Mouse (Mus musculus) hindbrain, embryonic 10.5 days (tissue): Measurements from ENCODE around the gene Lsm14b. TPM values are rescaled to one million over a fixed set of nuclear protein-coding genes. Genes with fewer than 3 reads are reported as not detected.

Experiments
- DNase-seq: peaks from one replicate; pipeline ENCODE4 v3.0.0-alpha.2; 2017; ENCODE audit warnings: low spot score
- H3K27ac ChIP-seq: fragments of 300-500 bp; sonication (generic); 2 replicates; pipeline ENCODE4 v1.5.1; 2016; ENCODE audit warnings: mild to moderate bottlenecking, moderate library complexity
- H3K27me3 ChIP-seq: fragments of 300-500 bp; sonication (generic); 2 replicates; pipeline ENCODE4 v1.6.1; 2016; ENCODE audit warnings: mild to moderate bottlenecking; ENCODE audit not compliant: poor library complexity, insufficient read depth, severe bottlenecking
- H3K36me3 ChIP-seq: fragments of 300-500 bp; sonication (generic); 2 replicates; pipeline ENCODE4 v1.6.1; 2016; ENCODE audit warnings: mild to moderate bottlenecking, moderate library complexity
- H3K4me1 ChIP-seq: fragments of 300-500 bp; sonication (generic); replicated peaks from 2 replicates; pipeline ENCODE4 v1.6.1; 2016; ENCODE audit warnings: mild to moderate bottlenecking
- H3K4me3 ChIP-seq: fragments of 300-500 bp; sonication (generic); 2 replicates; pipeline ENCODE4 v1.5.1; 2016; ENCODE audit warnings: mild to moderate bottlenecking, moderate library complexity
- H3K9me3 ChIP-seq: fragments of 300-500 bp; sonication (generic); 2 replicates; pipeline ENCODE4 v1.6.1; 2016; ENCODE audit warnings: mild to moderate bottlenecking, moderate library complexity
- WGBS: fragments of 180-500 bp; shearing (Covaris S2); methylation state at CpG from one replicate; pipeline ENCODE4 v1.1.7; 2016; 5-methylcytosine and 5-hydroxymethylcytosine counted together
- polyA plus RNA-seq: library from polyadenylated mRNA; unstranded; fragments of >200 nt; fragmentation: Nextera tagmentation; extraction: Ambion mirVana; gene quantifications from 2 replicates; pipeline ENCODE4 v1.2.1, GENCODE M21; 2016

Gene Lsm14b
- polyA plus RNA-seq, 1 experiment from 2014 or later: 12.9 TPM

DNA sequence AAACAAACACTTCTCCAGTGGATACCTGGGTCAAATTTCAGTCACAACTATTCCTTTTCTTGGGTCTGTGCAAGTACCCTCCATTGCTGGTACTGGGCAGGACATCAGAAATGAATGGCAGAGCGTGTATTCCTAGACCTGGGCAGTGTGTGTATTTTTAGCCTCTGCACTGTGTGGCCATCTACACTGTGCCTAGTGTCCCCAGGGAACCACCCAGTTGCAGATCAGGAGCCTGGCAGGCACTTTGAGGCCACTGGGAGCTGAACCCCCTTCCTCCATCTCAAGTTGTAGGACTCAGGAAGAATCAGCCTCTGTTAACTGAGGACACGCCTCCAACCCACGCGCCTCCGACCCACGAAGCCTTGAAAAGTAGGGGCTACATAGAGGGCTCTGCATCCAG lies 2.0 kb upstream of the Lsm14b start:
- H3K36me3 ChIP-seq: peaks cover 13% of the 10 kb centered on the region
- no peak overlapping the region for H3K27ac ChIP-seq
- H3K9me3 ChIP-seq: no peaks in the 10 kb centered on the region
- WGBS: 57% methylated on average over 6 of the region's 6 CpGs
- H3K4me1 ChIP-seq: peaks cover 32% of the 10 kb centered on the region
- H3K27me3 ChIP-seq: peaks cover 33% of the 10 kb centered on the region
- DNase-seq: no peak
- H3K4me3 ChIP-seq: no peak overlapping the region

GRCm38 (mm10) chr2:180025135-180025860 lies 511 bp downstream of the Lsm14b start:
- under 1% methylated on average over 84 of the region's 84 CpGs for WGBS
- peaks cover 38% of the 10 kb centered on the region for H3K36me3 ChIP-seq
- peak; percentile 52 for DNase-seq

DNA sequence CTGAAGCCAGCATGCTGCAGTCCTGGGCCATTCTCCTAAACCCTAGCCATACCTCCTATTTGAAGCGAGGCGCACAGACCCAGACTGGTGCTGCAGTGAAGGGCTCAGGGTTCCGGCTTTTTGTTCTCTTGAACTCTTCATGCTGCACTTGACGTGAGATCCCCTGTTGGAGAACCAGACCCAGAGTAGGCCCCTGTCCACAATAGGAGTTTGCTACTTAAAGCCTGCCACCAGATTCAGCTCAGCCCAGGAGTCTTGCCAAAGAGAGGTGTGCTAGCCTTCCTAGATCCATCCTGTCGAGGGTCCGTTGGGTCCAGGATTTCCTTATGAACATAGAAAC lies 1.0 kb downstream of the Lsm14b start:
- peaks cover 44% of the 10 kb centered on the region for H3K36me3 ChIP-seq
- H3K27me3 ChIP-seq: peaks cover 26% of the 10 kb centered on the region
- no peaks in the 10 kb centered on the region for H3K9me3 ChIP-seq
- H3K4me1 ChIP-seq: peaks cover 45% of the 10 kb centered on the region
- 12% methylated on average over 6 of the region's 6 CpGs for WGBS
- no peak for DNase-seq
- peak overlapping the region; percentile 98 for H3K27ac ChIP-seq
- H3K4me3 ChIP-seq: peak overlapping the region; percentile 99

More at GRCm38 (mm10) chr2:180025135-180025860, 511 bp downstream of the Lsm14b start:
- Histone ChIP-seq H3K4me1 (peaks cover 45% of the 10 kb centered on the region), H3K27ac (peak overlapping the region; percentile 98), H3K4me3 (peak overlapping the region; percentile 99), H3K27me3 (peaks cover 28% of the 10 kb centered on the region), H3K9me3 (no peaks in the 10 kb centered on the region)

DNA sequence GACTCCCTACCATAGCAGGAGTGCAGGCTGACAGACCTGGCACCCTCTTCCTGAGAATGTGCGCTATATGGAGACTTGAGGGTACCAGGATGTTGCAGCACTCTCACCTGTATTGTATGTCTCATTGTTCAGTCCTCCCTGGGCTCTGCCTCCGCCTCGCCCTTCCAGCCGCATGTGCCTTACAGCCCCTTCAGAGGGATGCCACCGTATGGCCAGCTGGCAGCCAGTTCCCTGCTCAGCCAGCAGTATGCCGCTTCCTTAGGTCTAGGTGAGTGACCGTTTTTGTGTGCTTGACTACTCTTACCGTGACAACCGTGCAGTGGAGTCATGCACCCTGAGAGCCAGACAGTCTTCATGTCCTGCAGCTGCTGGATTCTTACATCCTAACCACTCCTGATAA lies 3.0 kb downstream of the Lsm14b start:
- DNase-seq: no peak
- Histone ChIP-seq H3K4me1 (peaks cover 45% of the 10 kb centered on the region), H3K9me3 (no peaks in the 10 kb centered on the region), H3K36me3 (peaks cover 63% of the 10 kb centered on the region), H3K27me3 (peaks cover 11% of the 10 kb centered on the region), H3K4me3 (peak overlapping the region; percentile 99), H3K27ac (no peak overlapping the region)
- WGBS: 88% methylated on average over 9 of the region's 9 CpGs

- no peak for DNase-seq
- no peaks in the 10 kb centered on the region for H3K27me3 ChIP-seq
- no peaks in the 10 kb centered on the region for H3K9me3 ChIP-seq
- H3K4me1 ChIP-seq: peaks cover 28% of the 10 kb centered on the region
- H3K27ac ChIP-seq: no peak overlapping the region
- WGBS: 90% methylated on average over 6 of the region's 6 CpGs
- H3K4me3 ChIP-seq: no peak overlapping the region
- peaks cover 98% of the 10 kb centered on the region for H3K36me3 ChIP-seq
These were observed 6.5 kb downstream of the Lsm14b start for GRCm38 (mm10) chr2:180031270-180031669.

GRCm38 (mm10) chr2:180032925-180033324 lies 8.1 kb downstream of the Lsm14b start:
- H3K4me1 ChIP-seq: peaks cover 12% of the 10 kb centered on the region
- H3K4me3 ChIP-seq: no peak overlapping the region
- no peak overlapping the region for H3K27ac ChIP-seq
- H3K9me3 ChIP-seq: no peaks in the 10 kb centered on the region
- WGBS: 96% methylated on average over 3 of the region's 3 CpGs
- no peak for DNase-seq
- H3K27me3 ChIP-seq: no peaks in the 10 kb centered on the region
- peaks cover 100% of the 10 kb centered on the region for H3K36me3 ChIP-seq

DNA sequence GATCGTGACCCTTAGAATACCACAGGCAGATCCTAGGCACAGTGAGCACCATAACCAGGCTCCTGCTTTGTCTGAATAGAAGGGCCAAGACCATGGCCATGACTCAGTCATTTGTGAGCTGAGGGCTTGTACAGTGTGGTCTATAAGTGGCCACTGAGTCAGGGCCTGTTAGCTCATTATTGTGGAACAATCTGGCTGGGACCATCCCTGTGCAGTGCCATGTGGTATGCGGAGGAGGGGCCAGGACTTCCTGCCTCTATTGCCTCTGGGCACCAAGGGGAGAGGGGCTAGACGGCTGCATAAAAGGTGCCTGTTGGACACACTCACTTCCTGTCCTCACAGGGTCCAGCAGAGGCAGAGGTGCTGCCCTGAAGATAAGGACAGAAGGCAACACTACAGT lies 9.2 kb downstream of the Lsm14b start:
- no peak for DNase-seq
- Histone ChIP-seq H3K27me3 (no peaks in the 10 kb centered on the region), H3K36me3 (peaks cover 100% of the 10 kb centered on the region), H3K4me3 (no peak overlapping the region), H3K9me3 (no peaks in the 10 kb centered on the region), H3K4me1 (peaks cover 1% of the 10 kb centered on the region), H3K27ac (no peak overlapping the region)
- WGBS: 72% methylated on average over 3 of the region's 3 CpGs

DNA sequence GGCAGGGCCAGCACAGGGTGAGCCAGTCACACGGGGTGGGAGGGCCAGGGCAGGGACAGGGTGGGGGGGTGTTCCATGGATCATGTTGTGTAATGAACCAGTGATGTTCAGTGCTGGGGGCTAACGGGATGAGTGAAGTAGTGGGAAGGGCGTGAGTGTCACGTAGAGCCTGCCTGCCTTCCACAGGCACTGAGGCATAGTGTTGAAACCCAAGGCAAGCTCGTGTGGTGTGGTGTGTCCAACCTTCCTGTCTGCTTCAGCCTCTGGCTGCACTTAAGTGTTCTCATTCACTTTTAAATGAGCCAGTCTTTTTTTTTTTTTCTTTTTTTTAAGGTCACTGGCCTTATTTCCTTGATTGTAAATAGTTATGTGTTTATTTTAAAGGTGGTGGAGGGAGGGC lies 10.0 kb downstream of the Lsm14b start:
- DNase-seq: no peak

DNA sequence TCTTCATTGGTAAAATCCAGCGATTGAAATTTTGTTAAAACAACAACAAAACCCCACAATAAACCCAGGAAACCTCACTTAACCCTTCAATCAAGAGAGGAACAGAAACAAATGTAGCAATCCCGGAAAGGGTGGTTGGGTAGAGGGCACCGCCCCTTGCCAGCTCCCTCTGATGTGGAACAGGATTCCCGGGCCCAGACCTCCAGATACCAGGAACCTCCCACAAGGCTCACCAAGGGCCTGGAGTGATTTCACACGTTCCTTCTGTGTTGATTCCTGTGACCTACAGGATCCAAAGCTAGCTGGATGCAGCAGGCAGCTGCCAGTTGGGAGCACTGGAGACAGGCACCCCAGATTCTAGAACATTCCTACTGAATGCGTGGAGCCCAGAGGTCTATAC lies 15.6 kb downstream of the Lsm14b start:
- no peak for DNase-seq
- Histone ChIP-seq H3K4me1 (peaks cover 49% of the 10 kb centered on the region), H3K27me3 (no peaks in the 10 kb centered on the region), H3K9me3 (no peaks in the 10 kb centered on the region), H3K27ac (no peak overlapping the region), H3K36me3 (peaks cover 49% of the 10 kb centered on the region), H3K4me3 (peak overlapping the region; percentile 99)
- WGBS: 63% methylated on average over 6 of the region's 6 CpGs

More for the DNA sequence above, 10.0 kb downstream of the Lsm14b start:
- WGBS: 81% methylated on average over 5 of the region's 5 CpGs
- Histone ChIP-seq H3K4me1 (peaks cover 3% of the 10 kb centered on the region; the same call in 1 of the 2 replicates), H3K36me3 (peaks cover 100% of the 10 kb centered on the region), H3K27ac (no peak overlapping the region), H3K9me3 (no peaks in the 10 kb centered on the region), H3K27me3 (no peaks in the 10 kb centered on the region), H3K4me3 (no peak overlapping the region)

GRCm38 (mm10) chr2:180041577-180042255 lies 16.9 kb downstream of the Lsm14b start:
- Histone ChIP-seq H3K27me3 (no peaks in the 10 kb centered on the region), H3K36me3 (peaks cover 43% of the 10 kb centered on the region), H3K27ac (peak overlapping the region; percentile 97), H3K9me3 (no peaks in the 10 kb centered on the region), H3K4me1 (peaks cover 49% of the 10 kb centered on the region), H3K4me3 (peak overlapping the region; percentile 99)
- DNase-seq: no peak
- WGBS: under 1% methylated on average over 66 of the region's 66 CpGs

- no peaks in the 10 kb centered on the region for H3K9me3 ChIP-seq
These were observed 17.6 kb downstream of the Lsm14b start, which contains the start of the genes Psma7 and Ss18l1 for GRCm38 (mm10) chr2:180042256-180042857. Gene Psma7, minus strand, starts transcription at chr2:180042433. Gene Ss18l1, plus strand, starts transcription at chr2:180042509.

DNA sequence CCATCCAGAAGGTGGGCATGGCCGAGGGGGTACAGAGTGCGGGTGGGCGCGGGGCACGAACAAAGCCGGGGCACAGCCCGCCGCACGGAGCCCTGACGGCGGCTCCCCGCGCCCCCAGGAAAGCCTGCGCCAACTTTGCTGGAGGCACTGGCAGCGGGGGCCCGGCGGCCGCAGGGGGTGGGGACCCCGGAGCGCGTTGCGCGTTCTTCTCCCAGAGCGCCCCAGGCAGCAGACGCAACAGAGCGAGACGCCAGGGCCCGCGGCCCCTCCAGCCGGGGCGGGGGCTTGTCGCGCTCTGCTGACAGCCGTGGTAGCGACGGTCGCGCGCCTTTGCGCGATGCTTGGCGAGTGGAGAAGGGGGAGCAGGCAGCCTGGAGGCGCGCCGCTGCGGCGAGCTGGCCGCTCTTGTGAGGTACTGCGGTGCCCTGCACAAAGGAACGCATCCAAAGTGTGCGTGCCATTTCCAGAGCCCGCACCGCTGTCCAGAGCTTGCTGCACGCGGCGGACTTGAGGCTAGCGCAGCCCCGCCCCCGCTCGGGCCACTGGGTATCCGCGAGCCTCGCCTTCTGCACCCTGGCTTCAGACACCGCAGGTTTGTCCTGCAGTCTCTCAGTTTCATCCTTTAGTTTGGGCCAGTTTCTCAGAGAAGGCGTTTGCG lies 18.2 kb downstream of the Lsm14b start:
- Histone ChIP-seq H3K36me3 (peaks cover 43% of the 10 kb centered on the region), H3K4me3 (peak overlapping the region; percentile 99), H3K9me3 (no peaks in the 10 kb centered on the region), H3K27me3 (no peaks in the 10 kb centered on the region), H3K4me1 (peaks cover 49% of the 10 kb centered on the region), H3K27ac (peak overlapping the region; percentile 97)
- peak; percentile 76 for DNase-seq
- WGBS: under 1% methylated on average over 66 of the region's 66 CpGs

More at GRCm38 (mm10) chr2:180042256-180042857, 17.6 kb downstream of the Lsm14b start, which contains the start of the genes Psma7 and Ss18l1:
- H3K27me3 ChIP-seq: no peaks in the 10 kb centered on the region
- peak within 1 kb of the TSS; percentile 99 for H3K4me3 ChIP-seq
- peaks cover 43% of the 10 kb centered on the region for H3K36me3 ChIP-seq
- peak; percentile 92 for DNase-seq
- peak within 1 kb of the TSS; percentile 97 for H3K27ac ChIP-seq
- WGBS: under 1% methylated on average over 78 of the region's 78 CpGs
- H3K4me1 ChIP-seq: peaks cover 49% of the 10 kb centered on the region
